Mouse (Mus musculus): ENCODE measurements around the gene Relt. TPM values are rescaled to one million over a fixed set of nuclear protein-coding genes. Genes with fewer than 3 reads are reported as not detected.

Relt gene
- total RNA-seq, 4 experiments from 2014 or later: 1.2 to 1.8 (median 1.5) TPM

Small RNA genes within 50 kb of the gene (microRNA-seq; reads per million reads assigned to microRNA genes)
- gene Mir3102: 260 to 281 reads per million in 2 experiments

Other genes with a start within 250 kb of the Relt start
- gene Plekhb1, start 201.0 kb downstream of the Relt start, total RNA-seq (2022): 1 to 10 TPM; 3.9 to 6.9 (median 4.8) TPM
- gene Fam168a, start 156.8 kb downstream of the Relt start, total RNA-seq (2022): 10 to 100 TPM; 46.7 to 75.8 (median 55.1) TPM
- 100 to 1,000 TPM in 3 of 4 experiments, 10 to 100 TPM in 1; 95.8 to 118 (median 108) TPM for gene Arhgef17, start 68.7 kb upstream of the Relt start, total RNA-seq (2022)
- gene P2ry6, start 111.2 kb upstream of the Relt start, total RNA-seq (2022): 1 to 10 TPM; 5.4 to 9.5 (median 6.5) TPM
- 1 to 10 TPM; 1.4 to 6.4 (median 3.0) TPM for gene P2ry2, start 149.4 kb upstream of the Relt start, total RNA-seq (2022)
- 10 to 100 TPM; 20.9 to 53.3 (median 33.8) TPM for gene Fchsd2, start 229.4 kb upstream of the Relt start, total RNA-seq (2022)

All from adrenal gland, adult 8-10 months (tissue).